Mouse (Mus musculus) kidney, postnatal 0 days (tissue): ENCODE results near the gene Supt6. TPM values are rescaled to one million over a fixed set of nuclear protein-coding genes. Genes with fewer than 3 reads are reported as not detected.
"Not testable (repeated sequence)": the region's sequence is repeated elsewhere in the genome, so short reads cannot be mapped to it uniquely, and the experiment has no call there.

Experiments
- ATAC-seq: fragments of 200-750 bp; cut with Nextera tagmentation; replicated peaks from 2 replicates; pipeline ENCODE4 v1.8.0; 2017; ENCODE audit warnings: low read depth, moderate number of reproducible peaks, moderate TSS enrichment, moderate library complexity; ENCODE audit not compliant: low FRiP score
- DNase-seq: peaks from one replicate; pipeline ENCODE4 v3.0.0-alpha.2; 2016; ENCODE audit warnings: low spot score
- H3K27ac ChIP-seq: fragments of 300-500 bp; sonication (generic); 2 replicates; pipeline ENCODE4 v1.5.1; 2014; ENCODE audit warnings: mild to moderate bottlenecking
- H3K27me3 ChIP-seq: fragments of 300-500 bp; sonication (generic); 2 replicates; pipeline ENCODE4 v1.6.1; 2014; ENCODE audit warnings: low read length, mixed read lengths; ENCODE audit not compliant: insufficient read depth
- H3K36me3 ChIP-seq: fragments of 300-500 bp; sonication (generic); 2 replicates; pipeline ENCODE4 v1.6.1; 2014; ENCODE audit warnings: low read length, mixed read lengths; ENCODE audit not compliant: insufficient read depth
- H3K4me1 ChIP-seq: fragments of 300-500 bp; sonication (generic); replicated peaks from 2 replicates; pipeline ENCODE4 v1.6.1; 2014; ENCODE audit warnings: antibody characterized with exemption, low read length, mixed read lengths; ENCODE audit not compliant: insufficient read depth
- H3K4me2 ChIP-seq: fragments of 300-500 bp; sonication (generic); 2 replicates; pipeline ENCODE4 v1.6.1; 2014; ENCODE audit warnings: mild to moderate bottlenecking, low read length, moderate library complexity, mixed read lengths
- H3K4me3 ChIP-seq: fragments of 300-500 bp; sonication (generic); replicated peaks from 2 replicates; pipeline ENCODE4 v1.5.1; 2014; ENCODE audit warnings: low read depth, low read length
- H3K9ac ChIP-seq: fragments of 300-500 bp; sonication (generic); 2 replicates; pipeline ENCODE4 v1.6.1; 2014; ENCODE audit warnings: low read depth, low read length
- H3K9me3 ChIP-seq: fragments of 300-500 bp; sonication (generic); replicated peaks from 2 replicates; pipeline ENCODE4 v1.6.1; 2016; ENCODE audit warnings: low read length, inconsistent platforms, mixed read lengths
- CTCF ChIP-seq: IDR thresholded peaks from 2 replicates; pipeline ENCODE4 v1.5.1; 2016; ENCODE audit warnings: antibody characterized with exemption, low read depth, mild to moderate bottlenecking, moderate library complexity
- WGBS: fragments of 180-500 bp; shearing (Covaris S2); extraction: QIAGEN DNeasy Blood & Tissue Kit; methylation state at CpG from one replicate; pipeline ENCODE4 v1.1.7; 2014; 5-methylcytosine and 5-hydroxymethylcytosine counted together
- polyA plus RNA-seq: library from polyadenylated mRNA; unstranded; fragments of >200 nt; fragmentation: Nextera tagmentation; extraction: Ambion mirVana; gene quantifications from 2 replicates; pipeline ENCODE4 v1.2.1, GENCODE M21; 2015

Gene Supt6
- polyA plus RNA-seq, 1 experiment from 2014 or later, result 14.4 TPM

GRCm38 (mm10) chr11:78276169-78276568 is 30.4 kb upstream of the Supt6 start:
- H3K4me3 ChIP-seq, H3K9me3 ChIP-seq, H3K4me1 ChIP-seq, H3K9ac ChIP-seq, ATAC-seq, H3K27me3 ChIP-seq, H3K27ac ChIP-seq, DNase-seq, H3K4me2 ChIP-seq: not testable (repeated sequence)
- WGBS, result 91% methylated on average over 4 of the region's 4 CpGs
- peak; percentile 47 for TF ChIP-seq CTCF
- H3K36me3 ChIP-seq, result peaks cover 84% of the 10 kb centered on the region

GRCm38 (mm10) chr11:78275596-78275995 is 29.8 kb upstream of the Supt6 start:
- DNase-seq (peak; percentile 50), ATAC-seq (no peak)
- H3K27ac ChIP-seq, result no peak overlapping the region
- H3K9ac ChIP-seq, result no peak overlapping the region
- H3K4me3 ChIP-seq, result no peak overlapping the region
- H3K4me2 ChIP-seq, result no peak overlapping the region
- no peak for TF ChIP-seq CTCF
- H3K4me1 ChIP-seq, result no peaks in the 10 kb centered on the region
- peaks cover 82% of the 10 kb centered on the region for H3K36me3 ChIP-seq
- no peaks in the 10 kb centered on the region for H3K27me3 ChIP-seq
- no peaks in the 10 kb centered on the region for H3K9me3 ChIP-seq
- 96% methylated on average over 1 of the region's 1 CpGs for WGBS

- Histone ChIP-seq H3K27me3 (no peaks in the 10 kb centered on the region), H3K4me1 (no peaks in the 10 kb centered on the region), H3K9me3 (no peaks in the 10 kb centered on the region), H3K4me3 (no peak overlapping the region), H3K9ac (no peak overlapping the region), H3K27ac (no peak overlapping the region), H3K36me3 (peaks cover 74% of the 10 kb centered on the region), H3K4me2 (no peak overlapping the region)
- ATAC-seq (no peak), DNase-seq (no peak)
- 90% methylated on average over 13 of the region's 13 CpGs for WGBS
- TF ChIP-seq CTCF, result no peak
Measured at GRCm38 (mm10) chr11:78271986-78272385, 26.2 kb upstream of the Supt6 start.

GRCm38 (mm10) chr11:78265571-78265970 is 19.8 kb upstream of the Supt6 start:
- TF ChIP-seq CTCF, result no peak
- Histone ChIP-seq H3K27ac (no peak overlapping the region), H3K9me3 (no peaks in the 10 kb centered on the region), H3K9ac (no peak overlapping the region), H3K36me3 (peaks cover 58% of the 10 kb centered on the region), H3K4me1 (peaks cover 5% of the 10 kb centered on the region; the same call in 1 of the 2 replicates), H3K4me3 (no peak overlapping the region), H3K27me3 (no peaks in the 10 kb centered on the region), H3K4me2 (no peak overlapping the region)
- ATAC-seq (no peak), DNase-seq (no peak)
- 95% methylated on average over 6 of the region's 6 CpGs for WGBS

- Histone ChIP-seq H3K9ac (peak overlapping the region; percentile 81; the same call in 1 of the 2 replicates), H3K27me3 (no peaks in the 10 kb centered on the region), H3K27ac (peak overlapping the region; percentile 90), H3K36me3 (peaks cover 34% of the 10 kb centered on the region), H3K4me3 (peak overlapping the region; percentile 85), H3K4me1 (peaks cover 5% of the 10 kb centered on the region; the same call in 1 of the 2 replicates), H3K9me3 (no peaks in the 10 kb centered on the region), H3K4me2 (peak overlapping the region; percentile 83)
- no peak for ATAC-seq
- DNase-seq, result peak; percentile 94
- TF ChIP-seq CTCF, result peak; percentile 78
- WGBS, result 2% methylated on average over 8 of the region's 8 CpGs
Measured at GRCm38 (mm10) chr11:78262550-78262949, 16.8 kb upstream of the Supt6 start.

- Histone ChIP-seq H3K36me3 (peaks cover 29% of the 10 kb centered on the region), H3K4me3 (peak within 1 kb of the TSS; percentile 85), H3K4me2 (peak within 1 kb of the TSS; percentile 83), H3K27me3 (no peaks in the 10 kb centered on the region), H3K27ac (peak within 1 kb of the TSS; percentile 90), H3K4me1 (peaks cover 5% of the 10 kb centered on the region; the same call in 1 of the 2 replicates), H3K9ac (peak within 1 kb of the TSS; percentile 81), H3K9me3 (no peaks in the 10 kb centered on the region)
- no peak; the same call in 1 of the 2 replicates for TF ChIP-seq CTCF
- WGBS, result under 1% methylated on average over 86 of the region's 115 CpGs
- ATAC-seq, result peak; percentile 95
- DNase-seq, result peak; percentile 94
Measured at GRCm38 (mm10) chr11:78261380-78262352, 15.9 kb upstream of the Supt6 start, which contains the start of gene 2610507B11Rik. Gene 2610507B11Rik (plus strand): TSS chr11:78261752.
